Mouse (Mus musculus): ENCODE data around the gene Gsto1. TPM values are rescaled to one million over a fixed set of nuclear protein-coding genes. Genes with fewer than 3 reads are reported as not detected.

Gene Gsto1
- polyA plus RNA-seq, 1 experiment, result 263 TPM

GRCm38 (mm10) chr19:47869516-47869915 lies 14.7 kb downstream of the Gsto1 start:
- Histone ChIP-seq H3K4me1 (peaks cover 9% of the 10 kb centered on the region; the same call in 1 of the 2 replicates), H3K27me3 (replicated peaks) (peaks cover 20% of the 10 kb centered on the region), H3K9me3 (no peaks in the 10 kb centered on the region), H3K36me3 (replicated peaks; ENCODE audit: low read length) (peaks cover under 1% of the 10 kb centered on the region), H3K4me3 (replicated peaks) (no peak overlapping the region)
- TF ChIP-seq FLI1 (IDR thresholded peaks at IDR 0.05; ENCODE audit: low read length), result no peak
- no peak for TF ChIP-seq GATA1 (IDR thresholded peaks at IDR 0.05; ENCODE audit: borderline replicate concordance, low read length)

- H3K4me3 ChIP-seq (replicated peaks), result no peak overlapping the region
- H3K9me3 ChIP-seq, result no peaks in the 10 kb centered on the region
- no peaks in the 10 kb centered on the region for H3K36me3 ChIP-seq (replicated peaks; ENCODE audit: low read length)
- H3K27me3 ChIP-seq (replicated peaks), result peaks cover 20% of the 10 kb centered on the region
- no peak for TF ChIP-seq FLI1 (IDR thresholded peaks at IDR 0.05; ENCODE audit: low read length)
- TF ChIP-seq GATA1 (IDR thresholded peaks at IDR 0.05; ENCODE audit: borderline replicate concordance, low read length), result no peak
- peaks cover 5% of the 10 kb centered on the region; the same call in 1 of the 2 replicates for H3K4me1 ChIP-seq
Measured at GRCm38 (mm10) chr19:47870102-47870666, 15.4 kb downstream of the Gsto1 start.

- peaks cover 28% of the 10 kb centered on the region for H3K27me3 ChIP-seq (replicated peaks)
- no peaks in the 10 kb centered on the region for H3K4me1 ChIP-seq
- H3K4me3 ChIP-seq (replicated peaks), result no peak overlapping the region
- no peaks in the 10 kb centered on the region for H3K36me3 ChIP-seq (replicated peaks; ENCODE audit: low read length)
- no peaks in the 10 kb centered on the region for H3K9me3 ChIP-seq
- no peak for TF ChIP-seq GATA1 (IDR thresholded peaks at IDR 0.05; ENCODE audit: borderline replicate concordance, low read length)
- TF ChIP-seq FLI1 (IDR thresholded peaks at IDR 0.05; ENCODE audit: low read length), result no peak
Measured at GRCm38 (mm10) chr19:47871515-47871914, 16.7 kb downstream of the Gsto1 start.

- Histone ChIP-seq H3K9me3 (no peaks in the 10 kb centered on the region), H3K36me3 (replicated peaks; ENCODE audit: low read length) (no peaks in the 10 kb centered on the region), H3K4me1 (no peaks in the 10 kb centered on the region), H3K27me3 (replicated peaks) (peaks cover 38% of the 10 kb centered on the region), H3K4me3 (replicated peaks) (no peak overlapping the region)
- TF ChIP-seq FLI1 (IDR thresholded peaks at IDR 0.05; ENCODE audit: low read length), result no peak
- no peak for TF ChIP-seq GATA1 (IDR thresholded peaks at IDR 0.05; ENCODE audit: borderline replicate concordance, low read length)
Measured at GRCm38 (mm10) chr19:47876252-47876651, 21.5 kb downstream of the Gsto1 start.

- H3K9me3 ChIP-seq, result no peaks in the 10 kb centered on the region
- H3K4me1 ChIP-seq, result peaks cover 34% of the 10 kb centered on the region
- H3K27me3 ChIP-seq (replicated peaks), result peaks cover 19% of the 10 kb centered on the region
- H3K36me3 ChIP-seq (replicated peaks; ENCODE audit: low read length), result no peaks in the 10 kb centered on the region
- TF ChIP-seq FLI1 (IDR thresholded peaks at IDR 0.05; ENCODE audit: low read length) (no peak), GATA1 (IDR thresholded peaks at IDR 0.05; ENCODE audit: borderline replicate concordance, low read length) (no peak)
- H3K4me3 ChIP-seq (replicated peaks), result no peak overlapping the region
Measured at GRCm38 (mm10) chr19:47881538-47881937, 26.8 kb downstream of the Gsto1 start.

GRCm38 (mm10) chr19:47882151-47882881 lies 27.5 kb downstream of the Gsto1 start:
- TF ChIP-seq GATA1 (IDR thresholded peaks at IDR 0.05; ENCODE audit: borderline replicate concordance, low read length), result no peak

GRCm38 (mm10) chr19:47882882-47883254 lies 28.1 kb downstream of the Gsto1 start:
- Histone ChIP-seq H3K27me3 (replicated peaks) (peaks cover 13% of the 10 kb centered on the region), H3K4me3 (replicated peaks) (no peak overlapping the region), H3K4me1 (peaks cover 46% of the 10 kb centered on the region), H3K36me3 (replicated peaks; ENCODE audit: low read length) (no peaks in the 10 kb centered on the region), H3K9me3 (no peaks in the 10 kb centered on the region)
- TF ChIP-seq GATA1 (IDR thresholded peaks at IDR 0.05; ENCODE audit: borderline replicate concordance, low read length) (no peak), FLI1 (IDR thresholded peaks at IDR 0.05; ENCODE audit: low read length) (no peak)

More at GRCm38 (mm10) chr19:47882151-47882881, 27.5 kb downstream of the Gsto1 start:
- Histone ChIP-seq H3K4me3 (replicated peaks) (no peak overlapping the region), H3K36me3 (replicated peaks; ENCODE audit: low read length) (no peaks in the 10 kb centered on the region), H3K27me3 (replicated peaks) (peaks cover 13% of the 10 kb centered on the region), H3K9me3 (no peaks in the 10 kb centered on the region), H3K4me1 (peaks cover 41% of the 10 kb centered on the region)

- Histone ChIP-seq H3K9me3 (no peaks in the 10 kb centered on the region), H3K36me3 (replicated peaks; ENCODE audit: low read length) (no peaks in the 10 kb centered on the region), H3K4me3 (replicated peaks) (no peak overlapping the region), H3K27me3 (replicated peaks) (peaks cover 6% of the 10 kb centered on the region), H3K4me1 (peaks cover 46% of the 10 kb centered on the region)
- TF ChIP-seq FLI1 (IDR thresholded peaks at IDR 0.05; ENCODE audit: low read length) (no peak), GATA1 (IDR thresholded peaks at IDR 0.05; ENCODE audit: borderline replicate concordance, low read length) (no peak)
Measured at GRCm38 (mm10) chr19:47884296-47885085, 29.7 kb downstream of the Gsto1 start.

GRCm38 (mm10) chr19:47885191-47885743 lies 30.5 kb downstream of the Gsto1 start:
- Histone ChIP-seq H3K9me3 (no peaks in the 10 kb centered on the region), H3K4me1 (peaks cover 52% of the 10 kb centered on the region), H3K36me3 (replicated peaks; ENCODE audit: low read length) (no peaks in the 10 kb centered on the region), H3K4me3 (replicated peaks) (no peak overlapping the region), H3K27me3 (replicated peaks) (peaks cover 4% of the 10 kb centered on the region)
- no peak for TF ChIP-seq GATA1 (IDR thresholded peaks at IDR 0.05; ENCODE audit: borderline replicate concordance, low read length)
- no peak for TF ChIP-seq FLI1 (IDR thresholded peaks at IDR 0.05; ENCODE audit: low read length)

All from megakaryocyte, embryonic 14.5 days (primary cell).